Mouse (Mus musculus) kidney, postnatal 0 days (tissue): ENCODE measurements around the gene Olfr429. TPM values are rescaled to one million over a fixed set of nuclear protein-coding genes. Genes with fewer than 3 reads are reported as not detected.
"Not testable (repeated sequence)": the region's sequence is repeated elsewhere in the genome, so short reads cannot be mapped to it uniquely, and the experiment has no call there.

ENCODE experiments used
- ATAC-seq: fragments of 200-750 bp; cut with Nextera tagmentation; replicated peaks from 2 replicates; pipeline ENCODE4 v1.8.0; 2017; ENCODE audit warnings: low read depth, moderate number of reproducible peaks, moderate TSS enrichment, moderate library complexity; ENCODE audit not compliant: low FRiP score
- DNase-seq: peaks from one replicate; pipeline ENCODE4 v3.0.0-alpha.2; 2016; ENCODE audit warnings: low spot score
- H3K27ac ChIP-seq: fragments of 300-500 bp; sonication (generic); 2 replicates; pipeline ENCODE4 v1.5.1; 2014; ENCODE audit warnings: mild to moderate bottlenecking
- H3K27me3 ChIP-seq: fragments of 300-500 bp; sonication (generic); 2 replicates; pipeline ENCODE4 v1.6.1; 2014; ENCODE audit warnings: low read length, mixed read lengths; ENCODE audit not compliant: insufficient read depth
- H3K36me3 ChIP-seq: fragments of 300-500 bp; sonication (generic); 2 replicates; pipeline ENCODE4 v1.6.1; 2014; ENCODE audit warnings: low read length, mixed read lengths; ENCODE audit not compliant: insufficient read depth
- H3K4me1 ChIP-seq: fragments of 300-500 bp; sonication (generic); replicated peaks from 2 replicates; pipeline ENCODE4 v1.6.1; 2014; ENCODE audit warnings: antibody characterized with exemption, low read length, mixed read lengths; ENCODE audit not compliant: insufficient read depth
- H3K4me2 ChIP-seq: fragments of 300-500 bp; sonication (generic); 2 replicates; pipeline ENCODE4 v1.6.1; 2014; ENCODE audit warnings: mild to moderate bottlenecking, low read length, moderate library complexity, mixed read lengths
- H3K4me3 ChIP-seq: fragments of 300-500 bp; sonication (generic); replicated peaks from 2 replicates; pipeline ENCODE4 v1.5.1; 2014; ENCODE audit warnings: low read depth, low read length
- H3K9ac ChIP-seq: fragments of 300-500 bp; sonication (generic); 2 replicates; pipeline ENCODE4 v1.6.1; 2014; ENCODE audit warnings: low read depth, low read length
- H3K9me3 ChIP-seq: fragments of 300-500 bp; sonication (generic); replicated peaks from 2 replicates; pipeline ENCODE4 v1.6.1; 2016; ENCODE audit warnings: low read length, inconsistent platforms, mixed read lengths
- CTCF ChIP-seq: IDR thresholded peaks from 2 replicates; pipeline ENCODE4 v1.5.1; 2016; ENCODE audit warnings: antibody characterized with exemption, low read depth, mild to moderate bottlenecking, moderate library complexity
- whole genome bisulfite sequencing: fragments of 180-500 bp; shearing (Covaris S2); extraction: QIAGEN DNeasy Blood & Tissue Kit; methylation state at CpG from one replicate; pipeline ENCODE4 v1.1.7; 2014; 5-methylcytosine and 5-hydroxymethylcytosine counted together
- polyA plus RNA-seq: library from polyadenylated mRNA; unstranded; fragments of >200 nt; fragmentation: Nextera tagmentation; extraction: Ambion mirVana; gene quantifications from 2 replicates; pipeline ENCODE4 v1.2.1, GENCODE M21; 2015

The Olfr429 gene
- polyA plus RNA-seq, 1 experiment from 2014 or later = not detected

DNA sequence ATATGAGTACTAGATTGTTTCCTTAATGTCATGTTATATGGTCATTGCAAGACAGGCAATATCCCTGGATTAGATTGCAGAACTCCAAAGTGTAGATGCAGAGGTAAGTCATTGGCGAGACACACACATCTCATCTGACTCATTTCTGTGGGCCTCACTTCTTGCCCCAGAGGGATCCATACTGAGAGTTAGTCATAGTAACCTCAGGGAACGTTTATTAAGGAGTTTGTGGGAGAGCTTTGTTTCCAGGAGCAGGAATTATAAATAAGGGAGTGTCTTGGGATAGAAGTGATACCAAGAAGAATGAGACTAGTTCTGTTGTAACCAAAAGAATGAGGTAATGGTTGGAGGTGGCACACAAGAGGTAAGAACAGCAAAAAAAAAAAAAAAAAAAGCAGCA, 35.2 kb upstream of the Olfr429 start, which contains the start of gene Olfr432:
Gene Olfr432, plus strand, starts transcription at position 313 of the 400 bp plus-strand sequence.
- no peaks in the 10 kb centered on the region for H3K27me3 ChIP-seq
- H3K9me3 ChIP-seq = no peaks in the 10 kb centered on the region
- H3K27ac ChIP-seq = no peak within 1 kb of the TSS
- H3K4me1 ChIP-seq = no peaks in the 10 kb centered on the region
- no peaks in the 10 kb centered on the region for H3K36me3 ChIP-seq
- TF ChIP-seq CTCF = no peak
- H3K4me2 ChIP-seq = no peak within 1 kb of the TSS
- ATAC-seq (no peak), DNase-seq (no peak)
- no peak within 1 kb of the TSS for H3K9ac ChIP-seq
- 65% methylated on average over 2 of the region's 2 CpGs for WGBS
- H3K4me3 ChIP-seq = no peak within 1 kb of the TSS

DNA sequence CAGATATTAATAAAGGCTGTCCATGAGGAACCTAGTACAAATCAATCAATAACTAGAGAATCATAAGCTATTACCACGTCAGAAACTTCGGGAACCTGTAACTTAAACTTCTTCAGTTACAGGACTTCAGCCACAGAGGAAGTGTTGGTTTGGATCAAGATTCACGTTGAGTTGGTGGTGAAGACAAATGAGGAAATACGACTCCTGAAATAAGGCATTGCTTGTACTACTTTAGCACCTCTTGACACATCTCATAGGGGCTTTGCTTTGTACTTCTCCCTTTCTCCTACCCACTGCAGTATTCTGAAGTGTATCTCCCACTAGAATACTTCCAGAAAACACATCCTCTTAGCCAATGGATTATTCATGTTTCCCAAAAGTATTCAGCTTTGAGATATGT, 34.8 kb upstream of the Olfr429 start:
- not testable (repeated sequence) for ATAC-seq, H3K27ac ChIP-seq, H3K9ac ChIP-seq, H3K4me3 ChIP-seq, H3K9me3 ChIP-seq, H3K36me3 ChIP-seq, DNase-seq, H3K4me1 ChIP-seq, H3K27me3 ChIP-seq, H3K4me2 ChIP-seq
- WGBS = 53% methylated on average over 4 of the region's 4 CpGs

DNA sequence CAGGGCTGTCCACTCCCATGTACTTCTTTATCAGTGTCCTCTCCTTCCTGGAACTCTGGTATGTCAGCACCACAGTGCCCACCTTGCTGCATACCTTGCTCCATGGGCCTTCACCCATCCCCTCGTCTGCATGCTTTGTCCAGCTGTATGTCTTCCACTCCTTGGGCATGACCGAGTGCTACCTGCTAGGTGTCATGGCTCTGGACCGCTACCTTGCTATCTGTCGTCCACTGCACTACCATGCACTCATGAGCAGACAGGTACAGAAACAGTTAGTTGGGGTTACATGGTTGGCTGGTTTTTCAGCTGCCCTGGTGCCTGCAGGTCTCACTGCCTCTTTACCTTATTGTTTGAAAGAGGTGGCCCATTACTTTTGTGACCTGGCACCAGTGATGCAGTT, 33.6 kb upstream of the Olfr429 start:
- no peak for TF ChIP-seq CTCF
- no peak overlapping the region for H3K9ac ChIP-seq
- ATAC-seq (no peak), DNase-seq (no peak)
- H3K9me3 ChIP-seq = no peaks in the 10 kb centered on the region
- H3K4me1 ChIP-seq = no peaks in the 10 kb centered on the region
- 75% methylated on average over 4 of the region's 4 CpGs for WGBS
- no peaks in the 10 kb centered on the region for H3K27me3 ChIP-seq
- H3K36me3 ChIP-seq = no peaks in the 10 kb centered on the region
- H3K4me3 ChIP-seq = no peak overlapping the region
- H3K27ac ChIP-seq = no peak overlapping the region
- no peak overlapping the region for H3K4me2 ChIP-seq

DNA sequence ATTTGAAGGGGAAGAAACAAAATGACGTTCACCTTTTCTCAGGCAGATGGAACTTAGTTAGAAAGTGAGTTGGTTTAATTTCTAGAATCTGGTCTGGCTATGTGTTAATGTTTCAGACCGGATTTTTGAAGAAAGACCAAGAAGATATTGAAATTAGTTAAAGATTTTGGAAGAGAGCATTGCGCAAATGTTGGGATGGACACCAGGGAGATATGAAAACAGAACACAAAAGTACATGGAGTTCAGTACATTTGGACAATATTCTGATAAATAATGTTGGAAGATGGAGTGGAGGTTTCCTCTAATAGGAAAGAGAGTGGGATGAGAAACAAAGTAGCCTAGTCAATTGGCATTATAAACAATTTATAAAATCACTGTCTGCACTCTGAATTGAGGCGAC, 32.6 kb upstream of the Olfr429 start:
- H3K4me1 ChIP-seq = no peaks in the 10 kb centered on the region
- DNase-seq (no peak), ATAC-seq (no peak)
- no peak overlapping the region for H3K9ac ChIP-seq
- no peak overlapping the region for H3K4me2 ChIP-seq
- H3K9me3 ChIP-seq = no peaks in the 10 kb centered on the region
- no peaks in the 10 kb centered on the region for H3K36me3 ChIP-seq
- WGBS = 85% methylated on average over 4 of the region's 4 CpGs
- H3K4me3 ChIP-seq = no peak overlapping the region
- no peak overlapping the region for H3K27ac ChIP-seq
- TF ChIP-seq CTCF = no peak
- no peaks in the 10 kb centered on the region for H3K27me3 ChIP-seq

DNA sequence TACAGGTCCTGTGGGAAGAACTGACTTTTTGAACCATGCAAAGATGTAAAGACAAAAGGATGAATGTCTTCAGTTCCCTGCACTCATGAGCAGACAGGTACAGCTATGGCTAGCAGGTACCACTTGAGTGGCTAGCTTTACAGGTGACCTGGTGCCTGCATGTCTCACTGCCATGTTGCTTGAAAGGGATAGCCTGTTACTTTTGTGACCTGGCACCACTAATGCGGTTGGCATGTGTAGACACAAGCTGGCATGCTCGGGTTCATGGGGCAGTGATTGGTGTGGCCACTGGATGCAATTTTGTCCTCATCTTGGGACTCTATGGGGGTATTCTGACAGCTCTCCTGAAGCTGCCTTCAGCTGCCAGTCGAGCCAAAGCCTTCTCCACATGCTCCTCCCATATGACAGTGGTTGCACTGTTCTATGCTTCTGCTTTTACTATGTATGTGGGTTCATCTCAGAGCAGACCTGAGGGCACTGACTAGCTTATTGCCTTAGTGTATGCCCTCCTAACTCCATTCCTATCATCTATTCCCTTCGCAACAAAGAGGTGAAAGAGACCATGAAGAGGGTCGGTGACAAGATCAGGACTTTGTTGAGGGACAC, 32.1 kb upstream of the Olfr429 start:
- Histone ChIP-seq H3K27ac (no peak overlapping the region), H3K9me3 (no peaks in the 10 kb centered on the region), H3K4me1 (no peaks in the 10 kb centered on the region), H3K4me2 (no peak overlapping the region), H3K36me3 (no peaks in the 10 kb centered on the region), H3K27me3 (no peaks in the 10 kb centered on the region), H3K4me3 (no peak overlapping the region), H3K9ac (no peak overlapping the region)
- no peak for ATAC-seq
- 85% methylated on average over 5 of the region's 5 CpGs for WGBS
- TF ChIP-seq CTCF = no peak
- DNase-seq = no peak

DNA sequence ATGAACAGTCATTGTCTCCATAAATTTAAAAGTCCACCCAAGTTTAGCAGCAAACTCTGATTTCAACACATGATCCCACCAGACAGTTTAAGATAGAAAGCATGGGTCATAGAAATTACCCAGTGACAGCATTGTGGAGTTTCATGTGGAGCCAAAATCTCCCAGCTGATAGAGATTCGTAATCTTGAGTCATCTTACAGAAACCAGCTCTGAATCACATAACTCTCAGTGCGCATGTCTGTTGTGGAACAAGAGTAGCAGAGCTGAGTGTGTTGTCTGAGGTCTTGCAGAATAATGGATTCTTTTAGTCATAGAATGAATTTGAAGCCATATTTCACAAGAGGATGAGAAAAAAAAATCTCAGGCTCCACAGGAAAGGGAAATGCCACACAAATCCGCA, 31.1 kb upstream of the Olfr429 start:
- Histone ChIP-seq H3K9ac (no peak overlapping the region), H3K27ac (no peak overlapping the region), H3K4me3 (no peak overlapping the region), H3K27me3 (no peaks in the 10 kb centered on the region), H3K9me3 (no peaks in the 10 kb centered on the region), H3K4me1 (no peaks in the 10 kb centered on the region), H3K4me2 (no peak overlapping the region), H3K36me3 (no peaks in the 10 kb centered on the region)
- no peak for ATAC-seq
- WGBS = 65% methylated on average over 3 of the region's 3 CpGs
- no peak for TF ChIP-seq CTCF
- DNase-seq = no peak

DNA sequence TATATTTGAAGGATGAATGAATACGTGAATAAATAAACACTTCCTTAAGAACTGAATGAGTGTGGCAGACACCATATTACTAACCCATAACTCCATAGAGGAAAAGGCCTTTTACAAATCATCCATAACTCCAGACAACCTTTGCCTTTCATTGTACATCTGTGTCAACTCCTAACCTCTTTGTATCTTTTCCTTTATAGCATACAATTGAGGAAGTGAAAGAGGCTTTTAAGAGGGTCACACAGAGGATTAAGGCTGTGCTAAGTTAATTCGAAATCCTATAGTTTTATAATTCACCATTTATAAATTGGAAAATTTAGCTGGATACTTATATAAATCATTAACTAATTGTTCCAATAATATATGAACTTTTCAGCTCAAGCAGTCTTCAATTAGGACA, 28.9 kb upstream of the Olfr429 start:
- WGBS = 83% methylated on average over 2 of the region's 2 CpGs
- Histone ChIP-seq H3K27ac (no peak overlapping the region), H3K36me3 (no peaks in the 10 kb centered on the region), H3K27me3 (no peaks in the 10 kb centered on the region), H3K4me2 (no peak overlapping the region), H3K4me1 (no peaks in the 10 kb centered on the region), H3K4me3 (no peak overlapping the region), H3K9me3 (no peaks in the 10 kb centered on the region), H3K9ac (no peak overlapping the region)
- ATAC-seq = no peak
- no peak for DNase-seq
- no peak for TF ChIP-seq CTCF
